Mouse (Mus musculus) testis, adult 2 months (tissue): ENCODE measurements around the gene Cfap44.
"Not testable (repeated sequence)": the region's sequence is repeated elsewhere in the genome, so short reads cannot be mapped to it uniquely, and the experiment has no call there.

Source experiments
- CTCF ChIP-seq: fragments of 200-500 bp; IDR thresholded peaks from 2 replicates; pipeline ENCODE4 v1.5.1; 2012; ENCODE audit warnings: low read depth, mild to moderate bottlenecking, inconsistent platforms, low read length, moderate library complexity; ENCODE audit not compliant: control insufficient read depth, insufficient read depth, insufficient replicate concordance
- POLR2A ChIP-seq: fragments of 200-500 bp; IDR thresholded peaks from 2 replicates; pipeline ENCODE4 v1.6.1; 2012; ENCODE audit warnings: low read depth, mild to moderate bottlenecking, inconsistent platforms, low read length, moderate library complexity; ENCODE audit not compliant: control insufficient read depth

DNA sequence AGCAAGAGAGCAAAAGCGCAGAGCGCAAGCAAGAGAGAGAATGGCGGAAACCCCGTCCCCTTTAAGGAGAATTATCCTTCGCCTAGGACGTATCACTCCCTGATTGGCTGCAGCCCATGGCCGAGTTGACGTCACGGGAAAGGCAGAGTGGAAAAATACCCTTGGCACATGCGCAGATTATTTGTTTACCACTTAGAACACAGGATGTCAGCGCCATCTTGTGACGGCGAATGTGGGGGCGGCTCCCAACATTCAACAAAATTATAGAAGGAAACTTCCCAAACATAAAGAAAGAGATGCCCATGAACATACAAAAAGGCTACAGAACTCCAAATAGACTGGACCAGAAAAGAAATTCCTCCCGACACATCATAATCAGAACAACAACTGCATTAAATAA lies 47.3 kb downstream of the Cfap44 start:
- not testable (repeated sequence) for TF ChIP-seq POLR2A, CTCF
